Mouse (Mus musculus): Measurements from ENCODE around the gene Blmh. TPM values are rescaled to one million over a fixed set of nuclear protein-coding genes. Genes with fewer than 3 reads are reported as not detected.
A peak's percentile ranks its signal among the peaks of the same experiment; 100 is the strongest.

The Blmh gene
- total and polyA plus RNA-seq, 3 experiments: 111 to 116 TPM; not detected in 1

- Histone ChIP-seq H3K27ac (ENCODE audit: control insufficient read depth, low read depth, low read length) (no peak overlapping the region), H3K36me3 (ENCODE audit: control insufficient read depth in 1 of 2, insufficient read depth in 2 of 2, low read length in 2 of 2) (0 out of 4 replicates have a peak, but pooled peaks cover 0 to 3% of the 10 kb centered on the region in 2 experiments), H3K4me3 (ENCODE audit: control insufficient read depth in 1 of 2, insufficient read depth in 1 of 2, low read depth in 2 of 2, low read length in 2 of 2) (no peak overlapping the region), H3K4me1 (ENCODE audit: control insufficient read depth in 1 of 2, insufficient read depth in 2 of 2, low read length in 2 of 2) (peaks cover 0 to 5% of the 10 kb centered on the region in 2 experiments; a peak in 1 of 4 replicates), H3K9me3 (replicated peaks; ENCODE audit: insufficient read depth, low read length) (no peaks in the 10 kb centered on the region), H3K9ac (ENCODE audit: control insufficient read depth, low read depth, low read length, poor library complexity, severe bottlenecking) (no peak overlapping the region), H3K79me2 (ENCODE audit: control insufficient read depth, insufficient read depth, low read length, poor library complexity) (no peaks in the 10 kb centered on the region), H3K27me3 (ENCODE audit: control insufficient read depth in 1 of 2, insufficient read depth in 2 of 2, low read length in 2 of 2) (peaks cover 7 to 9% of the 10 kb centered on the region in 2 experiments)
- DNase-seq (ENCODE audit: low read depth, low spot score): no peak
- TF ChIP-seq EP300 (IDR thresholded peaks at IDR 0.05; ENCODE audit: low read depth in 1 of 2, low read length in 2 of 2) (no peak), RAD21 (IDR thresholded peaks at IDR 0.05; ENCODE audit: low read depth, low read length) (no peak), UBTF (IDR thresholded peaks at IDR 0.05; ENCODE audit: borderline replicate concordance, insufficient read depth, low read depth, low read length) (no peak), HCFC1 (IDR thresholded peaks at IDR 0.05; ENCODE audit: low read depth, low read length) (no peak), TCF12 (IDR thresholded peaks at IDR 0.05; ENCODE audit: low read depth, low read length) (no peak), ELF1 (IDR thresholded peaks at IDR 0.05; ENCODE audit: low read depth, low read length) (no peak), GATA1 (IDR thresholded peaks at IDR 0.05; ENCODE audit: low read depth, low read length) (no peak), MXI1 (IDR thresholded peaks at IDR 0.05; ENCODE audit: low read depth, low read length) (no peak), MAZ (IDR thresholded peaks at IDR 0.05; ENCODE audit: low read depth, low read length) (no peak), RCOR1 (IDR thresholded peaks at IDR 0.05; ENCODE audit: low read depth, low read length) (no peak), MYB (IDR thresholded peaks at IDR 0.05; ENCODE audit: low read depth, low read length) (no peak)
Measured at GRCm38 (mm10) chr11:77021749-77022396, 97.3 kb downstream of the Blmh start.

GRCm38 (mm10) chr11:77026559-77026958 is 102.0 kb downstream of the Blmh start:
- no peak overlapping the region for H3K27ac ChIP-seq (ENCODE audit: control insufficient read depth, low read depth, low read length)
- DNase-seq (ENCODE audit: low read depth, low spot score): peak; percentile 23
- peaks cover 2 to 5% of the 10 kb centered on the region in 2 experiments; a peak in 3 of 4 replicates for H3K27me3 ChIP-seq (ENCODE audit: control insufficient read depth in 1 of 2, insufficient read depth in 2 of 2, low read length in 2 of 2)
- no peak overlapping the region for H3K9ac ChIP-seq (ENCODE audit: control insufficient read depth, low read depth, low read length, poor library complexity, severe bottlenecking)
- no peak for TF ChIP-seq E2F4 (IDR thresholded peaks at IDR 0.05; ENCODE audit: borderline replicate concordance, low read depth, low read length)
- no peak for TF ChIP-seq POLR2AphosphoS2 (IDR thresholded peaks at IDR 0.05; ENCODE audit: low read length)
- TF ChIP-seq ZC3H11A (IDR thresholded peaks at IDR 0.05; ENCODE audit: low read depth, low read length): peak; percentile 19; the same call in 1 of the 2 replicates
- TF ChIP-seq BHLHE40 (IDR thresholded peaks at IDR 0.05; ENCODE audit: borderline replicate concordance, low read depth, low read length): no peak
- TF ChIP-seq CHD2 (IDR thresholded peaks at IDR 0.05; ENCODE audit: low read length): no peak
- no peak for TF ChIP-seq MAX (IDR thresholded peaks at IDR 0.05; ENCODE audit: low read length)
- TF ChIP-seq ETS1 (IDR thresholded peaks at IDR 0.05; ENCODE audit: low read depth, low read length): no peak
- TF ChIP-seq ZNF384 (IDR thresholded peaks at IDR 0.05; ENCODE audit: low read depth, low read length): no peak
- TF ChIP-seq SMC3 (IDR thresholded peaks at IDR 0.05; ENCODE audit: low read depth, low read length): peak; percentile 61
- no peak for TF ChIP-seq NRF1 (IDR thresholded peaks at IDR 0.05; ENCODE audit: insufficient read depth, low read depth, low read length, poor library complexity, severe bottlenecking)
- no peak for TF ChIP-seq HCFC1 (IDR thresholded peaks at IDR 0.05; ENCODE audit: low read depth, low read length)
- TF ChIP-seq POLR2AphosphoS5 (IDR thresholded peaks at IDR 0.05; ENCODE audit: borderline replicate concordance, low read depth, low read length): no peak
- TF ChIP-seq CTCF (IDR thresholded peaks at IDR 0.05 in 2 of 3, conservative IDR thresholded peaks at IDR 0.05 in 1 of 3; ENCODE audit: control insufficient read depth in 1 of 3, insufficient read depth in 1 of 3, low read depth in 2 of 3, low read length in 3 of 3, poor library complexity in 1 of 3, severe bottlenecking in 1 of 3): peak; percentile 21 to 59 (median 45)
- TF ChIP-seq POLR2A (IDR thresholded peaks at IDR 0.05; ENCODE audit: control insufficient read depth in 1 of 2, insufficient read depth in 1 of 2, low read depth in 1 of 2, low read length in 2 of 2, poor library complexity in 1 of 2): no peak
- TF ChIP-seq KAT2A (conservative IDR thresholded peaks at IDR 0.05; ENCODE audit: low read depth, low read length): no peak
- no peak for TF ChIP-seq CHD1 (IDR thresholded peaks at IDR 0.05; ENCODE audit: low read depth, low read length)
- TF ChIP-seq MEF2A (IDR thresholded peaks at IDR 0.05; ENCODE audit: extremely low read depth, insufficient replicate concordance, low read depth, low read length, poor library complexity, severe bottlenecking): no peak
- TF ChIP-seq RAD21 (IDR thresholded peaks at IDR 0.05; ENCODE audit: low read depth, low read length): peak; percentile 61
- no peaks in the 10 kb centered on the region for H3K79me2 ChIP-seq (ENCODE audit: control insufficient read depth, insufficient read depth, low read length, poor library complexity)
- no peaks in the 10 kb centered on the region for H3K9me3 ChIP-seq (replicated peaks; ENCODE audit: insufficient read depth, low read length)
- no peak overlapping the region for H3K4me3 ChIP-seq (ENCODE audit: control insufficient read depth in 1 of 2, insufficient read depth in 1 of 2, low read depth in 2 of 2, low read length in 2 of 2)
- no peaks in the 10 kb centered on the region for H3K4me1 ChIP-seq (ENCODE audit: control insufficient read depth in 1 of 2, insufficient read depth in 2 of 2, low read length in 2 of 2)
- no peaks in the 10 kb centered on the region for H3K36me3 ChIP-seq (ENCODE audit: control insufficient read depth in 1 of 2, insufficient read depth in 2 of 2, low read length in 2 of 2)
